Mouse (Mus musculus): ENCODE data around the gene Mboat2. TPM values are rescaled to one million over a fixed set of nuclear protein-coding genes. Genes with fewer than 3 reads are reported as not detected.
A peak's percentile ranks its signal among the peaks of the same experiment; 100 is the strongest.

Mboat2 gene
- total RNA-seq, 1 experiment from 2014 or later = 9.0 TPM

DNA sequence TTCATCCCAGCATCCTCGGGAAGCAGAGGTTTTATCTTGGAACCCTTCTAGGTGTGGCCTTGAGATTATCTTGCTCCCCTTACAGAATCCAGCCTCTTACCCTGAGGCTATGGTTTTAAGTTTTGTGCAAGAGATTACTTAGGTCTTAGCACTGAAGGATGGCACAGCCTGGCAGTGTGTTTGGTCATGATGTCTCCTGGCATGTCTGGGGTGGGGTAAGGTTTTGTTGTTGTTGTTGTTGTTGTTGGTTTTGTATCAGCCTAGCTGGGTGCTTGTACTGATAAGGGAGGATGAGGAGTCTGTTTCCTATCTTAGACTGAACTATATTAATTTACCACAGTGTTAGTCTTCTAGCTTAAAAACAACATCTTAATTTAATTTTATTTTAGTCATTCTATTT, 105.6 kb downstream of the Mboat2 start:
- ATAC-seq (replicated peaks; ENCODE audit: low read depth, poor library complexity, severe bottlenecking) = no peak

DNA sequence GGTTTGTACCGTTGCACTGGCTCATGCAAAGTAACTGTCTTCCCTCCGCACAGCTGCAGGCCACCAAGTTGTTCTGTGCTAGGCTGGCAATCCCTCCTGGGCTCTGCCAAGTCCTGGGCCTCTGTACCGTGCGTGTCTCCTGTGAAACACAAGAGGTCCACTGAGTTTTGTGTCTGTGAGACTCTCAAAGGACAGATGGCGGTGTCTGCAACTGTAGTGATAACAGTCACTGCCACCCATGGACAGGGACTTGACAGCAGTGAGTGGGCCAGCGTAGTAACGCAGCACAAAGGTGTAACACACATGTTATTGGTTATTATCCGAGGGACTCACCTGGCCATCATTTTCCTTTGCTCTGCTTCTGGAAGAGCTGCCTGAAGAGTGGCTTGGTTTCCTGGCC, 108.7 kb downstream of the Mboat2 start:
- ATAC-seq (replicated peaks; ENCODE audit: low read depth, poor library complexity, severe bottlenecking) = no peak

DNA sequence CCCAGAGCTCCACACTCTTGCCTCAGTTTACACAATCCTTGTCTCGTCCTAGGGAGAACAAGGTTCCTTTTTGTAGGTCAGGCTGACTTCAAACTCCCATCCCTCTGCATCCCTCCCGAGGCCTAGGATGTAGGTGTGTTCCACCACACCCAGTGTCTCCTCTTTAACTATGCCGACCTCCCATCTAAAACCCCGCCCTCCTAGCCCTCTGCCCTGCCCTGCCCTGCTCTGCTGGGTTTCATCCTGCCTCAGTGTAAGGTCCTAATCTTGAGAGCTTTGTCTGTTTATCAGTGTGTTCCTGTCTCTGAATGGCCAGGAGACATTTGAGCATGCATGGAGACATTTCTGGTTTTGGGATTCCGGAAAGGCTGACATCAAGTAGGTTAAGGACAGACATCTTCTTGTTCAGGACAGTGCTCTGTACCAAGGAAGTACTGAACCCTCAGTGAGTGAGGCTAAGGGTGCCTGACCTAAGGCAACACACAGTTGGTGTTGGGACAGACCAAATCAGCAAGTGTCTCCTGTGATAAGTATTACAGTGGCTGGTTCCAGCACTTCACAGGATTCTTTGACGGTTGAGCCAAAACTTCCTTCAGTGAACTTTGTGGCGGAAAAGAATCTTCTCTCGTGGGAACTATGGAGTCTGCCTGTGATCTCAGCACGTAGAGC, 112.1 kb downstream of the Mboat2 start:
- peak; percentile 50 for ATAC-seq (replicated peaks; ENCODE audit: low read depth, poor library complexity, severe bottlenecking)

DNA sequence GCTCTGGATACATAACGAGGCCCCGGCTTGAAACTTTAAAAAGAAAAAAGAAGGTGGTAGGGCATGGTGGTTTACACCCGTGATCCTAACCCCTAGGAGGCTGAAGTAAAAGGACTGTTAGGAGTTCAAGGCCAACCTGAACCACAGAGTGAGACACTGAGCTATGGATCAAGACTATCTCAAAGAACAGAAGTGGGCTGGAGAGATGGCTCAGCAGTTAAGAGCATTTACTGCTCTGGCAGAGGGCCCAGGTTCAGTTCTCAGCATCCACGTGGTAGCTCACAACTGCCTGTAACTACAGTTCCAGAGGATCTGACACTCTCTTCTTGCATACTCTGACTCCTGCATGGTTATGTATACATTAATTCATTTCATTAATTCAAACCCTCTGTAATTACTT, 112.7 kb downstream of the Mboat2 start:
- peak; percentile 43; the same call in 1 of the 2 replicates for ATAC-seq (replicated peaks; ENCODE audit: low read depth, poor library complexity, severe bottlenecking)

DNA sequence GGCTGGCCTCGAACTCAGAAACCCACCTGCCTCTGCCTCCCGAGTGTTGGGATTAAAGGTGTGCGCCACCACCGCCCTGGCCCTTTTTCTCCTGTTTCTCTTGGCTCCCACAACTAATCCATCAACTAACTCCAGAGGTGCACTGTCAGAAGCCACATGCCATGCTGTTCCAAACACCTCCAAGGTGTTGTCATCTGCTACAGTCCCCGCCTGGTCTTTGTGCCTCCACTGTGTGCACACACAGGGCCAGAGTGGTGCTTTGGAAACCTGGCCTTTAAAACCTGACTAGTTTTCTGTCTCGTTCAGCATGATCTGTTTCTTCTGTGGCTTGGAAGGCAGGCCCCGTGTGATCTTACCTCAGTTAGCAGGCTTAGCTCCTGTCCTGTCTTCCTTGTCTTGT, 113.9 kb downstream of the Mboat2 start:
- ATAC-seq (replicated peaks; ENCODE audit: low read depth, poor library complexity, severe bottlenecking) = no peak

DNA sequence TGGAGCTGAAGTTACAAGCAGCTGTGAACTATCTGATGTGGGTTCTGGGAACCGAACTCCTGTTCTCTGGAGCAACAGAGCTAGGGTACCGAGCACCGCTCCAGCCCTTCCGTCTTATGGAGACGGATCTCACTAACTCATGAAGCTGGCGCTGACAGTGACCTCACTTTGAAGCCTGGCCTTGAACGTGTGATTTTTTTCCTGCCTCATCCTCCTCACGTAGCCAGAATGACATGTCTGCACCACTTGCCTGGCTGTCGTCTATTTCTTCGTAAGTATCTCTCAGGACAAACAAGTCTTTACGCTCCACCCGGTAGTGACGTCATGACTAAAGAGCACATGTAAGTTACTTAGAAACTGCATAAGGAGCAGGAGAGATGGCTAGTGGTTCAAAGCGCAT, 116.4 kb downstream of the Mboat2 start:
- no peak for ATAC-seq (replicated peaks; ENCODE audit: low read depth, poor library complexity, severe bottlenecking)

DNA sequence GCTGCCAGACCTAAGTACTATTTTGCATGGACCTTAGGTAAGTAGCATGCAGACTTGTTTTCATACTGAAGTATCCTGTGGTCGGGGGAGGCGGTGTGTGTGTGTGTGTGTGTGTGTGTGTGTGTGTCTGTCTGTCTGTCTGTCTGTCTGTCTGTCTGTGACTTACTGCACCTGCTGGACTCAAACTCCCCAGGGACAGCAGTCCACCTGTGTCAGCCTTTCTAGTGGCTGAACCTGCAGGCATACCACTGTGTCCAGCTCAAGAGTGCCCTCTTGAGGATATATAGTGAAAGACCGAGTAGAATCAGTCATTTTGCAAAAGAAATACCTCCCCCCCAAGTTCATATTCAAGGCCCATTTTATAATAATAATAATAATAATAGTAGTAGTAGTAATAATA, 117.7 kb downstream of the Mboat2 start:
- peak; percentile 63 for ATAC-seq (replicated peaks; ENCODE audit: low read depth, poor library complexity, severe bottlenecking)

DNA sequence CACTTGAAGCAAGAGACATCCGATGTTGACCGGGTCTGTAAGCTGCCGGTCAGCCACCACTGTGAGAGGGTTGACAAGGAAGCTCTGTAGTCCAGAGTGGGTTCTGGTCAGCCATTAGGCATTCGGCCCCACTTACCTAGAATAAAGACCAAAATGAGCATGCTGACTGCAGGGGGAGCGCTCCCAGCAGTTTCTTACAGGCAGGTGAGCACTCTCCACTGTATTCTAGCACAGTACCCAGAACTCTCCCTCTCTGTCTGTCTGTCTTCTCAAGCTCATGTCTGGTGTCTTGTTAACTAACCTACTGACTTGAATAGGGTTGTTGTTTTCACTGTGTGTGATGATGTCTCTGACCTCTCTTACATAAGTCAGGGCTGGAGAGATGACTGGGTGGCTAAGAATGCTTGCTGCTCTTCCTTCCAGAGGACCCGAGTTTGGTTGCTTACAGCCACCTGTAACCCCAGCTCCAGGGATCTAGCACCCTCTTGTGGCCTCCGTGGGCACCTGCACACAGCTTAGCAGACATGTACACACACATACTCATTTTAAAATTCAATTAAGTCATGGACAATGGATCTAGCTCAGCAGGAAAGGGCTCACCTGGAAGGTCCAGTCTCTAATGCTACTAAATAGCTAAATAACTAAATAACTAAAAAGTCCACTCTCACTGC, 119.8 kb downstream of the Mboat2 start:
- ATAC-seq (replicated peaks; ENCODE audit: low read depth, poor library complexity, severe bottlenecking) = peak; percentile 33; the same call in 1 of the 2 replicates

DNA sequence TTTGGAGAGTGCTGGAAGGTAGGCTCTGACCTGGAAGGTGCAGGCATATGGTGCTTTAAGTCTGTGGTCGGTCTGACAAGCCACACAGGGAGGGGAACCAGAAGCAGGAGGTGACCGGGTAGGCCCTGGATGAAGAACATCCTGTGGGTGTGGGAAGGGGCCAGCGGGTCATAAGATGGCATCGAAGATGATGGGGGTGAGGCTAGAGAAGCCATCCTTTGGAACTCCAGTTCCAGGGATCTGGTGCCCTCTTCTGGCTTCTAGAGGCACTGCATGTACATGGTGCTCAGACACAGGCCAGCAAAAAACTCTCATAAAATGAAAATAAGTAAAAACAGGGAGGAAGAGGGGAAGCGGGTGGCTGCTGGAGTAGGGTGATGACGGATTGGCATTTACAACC, 121.5 kb downstream of the Mboat2 start:
- peak; percentile 90 for ATAC-seq (replicated peaks; ENCODE audit: low read depth, poor library complexity, severe bottlenecking)

DNA sequence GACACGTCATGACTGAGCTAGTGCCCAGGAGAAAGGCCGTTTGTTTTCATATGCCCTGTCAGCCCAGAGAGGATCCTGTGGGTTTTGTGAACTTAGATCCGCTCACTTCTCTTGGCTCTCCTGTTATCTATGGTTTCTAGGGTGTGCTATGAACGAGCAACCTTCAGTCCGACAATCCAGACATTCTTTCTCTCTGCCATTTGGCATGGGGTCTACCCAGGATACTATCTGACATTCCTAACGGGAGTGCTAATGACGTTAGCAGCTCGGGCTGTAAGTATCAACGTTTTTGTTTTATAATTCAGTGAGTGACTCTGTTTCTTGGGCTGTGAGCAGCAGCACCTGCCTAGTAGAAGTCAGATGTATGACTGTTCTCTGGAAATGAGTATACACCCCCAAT, 124.5 kb downstream of the Mboat2 start:
- ATAC-seq (replicated peaks; ENCODE audit: low read depth, poor library complexity, severe bottlenecking) = no peak

DNA sequence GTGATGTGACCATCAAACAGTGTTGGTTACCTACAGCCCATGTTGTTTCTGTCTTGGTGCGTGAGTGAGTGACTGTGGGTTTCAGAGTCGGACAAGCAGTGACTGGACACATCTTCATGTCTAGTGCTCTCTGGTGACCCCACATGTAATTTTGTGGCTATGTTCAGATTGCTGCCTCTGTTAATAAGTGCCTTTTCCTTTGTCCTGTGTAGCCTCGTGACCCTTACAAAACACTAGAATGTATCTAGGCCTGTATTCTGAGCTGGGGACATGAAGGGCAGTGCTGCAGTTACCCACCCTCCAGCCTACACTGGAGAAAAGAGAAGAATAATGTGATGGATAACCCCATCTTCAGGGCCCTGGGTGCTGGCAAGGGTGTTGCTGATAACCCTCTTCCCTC, 127.8 kb downstream of the Mboat2 start:
- no peak for ATAC-seq (replicated peaks; ENCODE audit: low read depth, poor library complexity, severe bottlenecking)

DNA sequence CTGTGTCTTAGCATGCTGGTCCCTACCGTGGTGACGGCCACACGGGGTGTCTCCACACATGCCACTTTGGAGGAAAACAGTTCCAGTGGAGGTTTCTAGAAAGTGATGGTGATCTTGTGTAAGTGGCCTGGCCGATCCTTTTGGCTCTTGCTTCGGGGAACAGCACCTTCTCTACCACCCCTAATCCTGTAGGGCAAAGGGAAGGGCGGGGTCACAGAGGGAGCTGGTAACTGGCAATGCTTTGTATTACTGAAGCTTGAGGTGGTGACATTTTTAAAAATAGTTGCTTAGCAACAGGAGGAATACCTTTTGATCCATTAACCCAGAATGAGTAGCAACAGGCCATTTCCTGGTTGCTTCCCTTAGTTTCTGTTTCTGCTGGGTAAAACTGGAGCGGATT, 131.1 kb downstream of the Mboat2 start:
- no peak for ATAC-seq (replicated peaks; ENCODE audit: low read depth, poor library complexity, severe bottlenecking)

DNA sequence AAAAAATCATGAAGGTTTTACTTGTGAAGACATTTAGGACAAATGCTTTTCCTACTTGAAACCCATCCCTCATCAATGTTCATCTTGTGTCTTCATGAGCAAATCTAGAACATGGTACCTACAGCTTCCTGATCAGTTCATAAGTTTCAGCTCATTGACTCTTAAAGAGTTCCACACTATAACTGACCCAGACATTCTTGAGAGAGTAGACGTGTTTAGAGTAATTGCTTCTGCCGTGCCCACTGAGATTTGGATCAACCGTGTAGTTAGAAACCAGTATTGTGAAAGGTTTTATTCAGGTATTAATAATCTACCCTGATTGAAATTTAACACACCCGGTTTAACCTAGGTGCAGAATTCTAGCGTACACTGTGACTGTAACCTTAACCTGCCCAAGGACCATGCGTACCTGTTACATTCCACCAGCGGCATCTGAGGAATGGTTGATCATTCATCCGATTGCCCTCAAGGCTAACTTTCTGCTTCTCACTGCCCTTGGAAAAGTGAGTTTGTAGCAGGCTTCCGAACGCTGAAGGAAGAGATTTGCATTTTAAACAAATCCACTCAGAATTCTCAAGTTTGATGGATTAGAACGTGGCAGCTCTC, 131.8 kb downstream of the Mboat2 start:
- no peak for ATAC-seq (replicated peaks; ENCODE audit: low read depth, poor library complexity, severe bottlenecking)

DNA sequence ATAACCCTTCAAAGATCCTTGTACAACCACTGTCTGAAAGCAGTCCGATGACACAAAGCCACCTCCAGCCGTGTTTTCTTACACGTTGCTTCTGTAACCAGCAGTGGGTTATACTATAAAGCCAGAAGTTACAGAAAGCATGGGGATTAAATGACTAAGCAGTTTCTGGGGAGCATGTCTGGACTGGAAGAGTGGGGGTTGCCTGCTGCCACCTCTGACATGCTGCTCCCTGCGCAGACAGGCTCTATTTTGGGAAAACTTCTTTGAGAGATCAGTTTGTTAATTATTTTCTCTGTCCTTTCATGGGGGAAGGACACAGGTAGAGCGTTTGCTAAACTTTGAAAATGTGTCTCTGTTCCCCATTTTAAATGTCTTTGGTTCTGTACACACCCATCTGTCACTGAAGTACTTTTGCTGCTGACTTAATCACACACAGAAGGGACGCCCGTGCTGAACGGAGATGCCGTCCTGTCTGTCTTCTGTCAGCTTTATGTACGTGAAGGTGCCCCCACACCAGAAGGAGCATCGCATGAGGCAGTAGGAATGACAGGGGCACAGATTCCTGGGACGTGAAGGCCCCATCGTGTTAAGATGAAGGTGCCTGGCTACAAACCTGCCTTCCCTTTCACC, 132.8 kb downstream of the Mboat2 start:
- ATAC-seq (replicated peaks; ENCODE audit: low read depth, poor library complexity, severe bottlenecking) = peak; percentile 93

DNA sequence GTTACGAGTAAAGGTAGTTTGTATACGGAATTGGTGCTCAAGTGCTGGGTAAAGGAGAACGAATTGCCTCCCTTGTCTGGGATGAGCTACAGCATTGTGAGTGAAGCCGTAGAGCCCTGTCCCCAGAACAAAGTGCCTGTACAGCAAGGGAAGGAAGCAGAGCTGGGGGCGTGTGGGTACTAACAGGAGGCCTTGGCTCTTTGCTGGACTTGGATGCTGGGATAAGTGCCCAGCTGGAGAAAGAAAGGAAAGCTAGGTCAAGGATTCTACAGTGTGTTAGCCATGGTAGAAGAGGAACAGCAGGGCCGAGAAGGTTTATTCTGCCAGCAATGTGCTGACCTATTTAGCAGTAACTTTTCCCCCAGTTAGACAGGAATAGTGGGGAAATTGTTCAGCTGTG, 134.7 kb downstream of the Mboat2 start:
- ATAC-seq (replicated peaks; ENCODE audit: low read depth, poor library complexity, severe bottlenecking) = no peak

DNA sequence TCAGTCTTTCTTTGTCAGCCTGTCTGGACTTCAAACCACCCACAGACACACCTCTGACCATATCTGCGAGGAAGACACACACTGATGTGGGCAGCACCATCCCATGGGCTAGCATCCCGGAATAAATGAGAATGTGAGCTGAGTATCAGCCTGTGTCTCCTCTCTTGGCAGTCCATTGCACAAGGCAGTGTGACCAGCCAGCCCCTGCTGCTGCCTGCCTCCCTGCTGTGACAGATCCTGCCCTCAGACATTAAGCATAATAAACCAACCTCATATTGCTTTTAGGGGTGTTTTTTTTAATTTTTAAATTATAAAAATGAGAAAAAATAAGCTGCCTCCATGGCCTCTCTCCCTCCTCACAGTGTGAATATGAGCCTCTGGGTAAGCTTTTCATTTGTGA, 135.4 kb downstream of the Mboat2 start:
- ATAC-seq (replicated peaks; ENCODE audit: low read depth, poor library complexity, severe bottlenecking) = no peak

DNA sequence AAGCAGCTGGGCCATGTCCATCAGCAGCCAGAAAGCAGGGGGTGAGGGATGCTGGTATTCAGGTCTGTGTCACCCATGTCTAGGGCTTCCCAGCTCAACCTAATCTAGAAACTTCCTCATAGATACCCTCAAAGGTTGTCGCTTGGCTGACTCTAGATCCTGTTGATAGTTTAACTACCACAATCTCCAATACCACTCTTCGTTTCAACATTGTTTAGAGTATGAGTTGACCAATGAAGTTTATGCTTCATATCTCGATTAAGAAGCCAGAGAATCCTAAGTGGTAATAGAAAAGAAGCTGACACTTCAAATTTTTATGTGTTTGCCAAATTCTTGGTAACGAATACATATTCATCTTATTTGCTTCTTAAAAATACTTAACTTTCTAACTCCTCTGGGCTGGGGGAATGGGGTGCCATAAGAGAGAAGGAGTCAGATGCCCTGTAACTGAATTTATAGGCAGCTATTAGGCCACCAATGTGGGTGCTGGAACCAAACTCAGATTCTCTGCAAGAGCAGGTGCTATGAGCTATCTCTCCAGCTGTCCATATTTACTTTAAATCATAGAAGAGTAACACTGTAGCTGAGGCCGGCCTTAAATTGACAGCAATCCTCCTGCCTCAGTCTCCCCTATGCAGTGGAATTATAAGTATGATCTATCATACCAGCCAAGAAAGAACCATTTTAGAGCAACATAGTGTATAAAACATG, 141.0 kb downstream of the Mboat2 start:
- ATAC-seq (replicated peaks; ENCODE audit: low read depth, poor library complexity, severe bottlenecking) = no peak

DNA sequence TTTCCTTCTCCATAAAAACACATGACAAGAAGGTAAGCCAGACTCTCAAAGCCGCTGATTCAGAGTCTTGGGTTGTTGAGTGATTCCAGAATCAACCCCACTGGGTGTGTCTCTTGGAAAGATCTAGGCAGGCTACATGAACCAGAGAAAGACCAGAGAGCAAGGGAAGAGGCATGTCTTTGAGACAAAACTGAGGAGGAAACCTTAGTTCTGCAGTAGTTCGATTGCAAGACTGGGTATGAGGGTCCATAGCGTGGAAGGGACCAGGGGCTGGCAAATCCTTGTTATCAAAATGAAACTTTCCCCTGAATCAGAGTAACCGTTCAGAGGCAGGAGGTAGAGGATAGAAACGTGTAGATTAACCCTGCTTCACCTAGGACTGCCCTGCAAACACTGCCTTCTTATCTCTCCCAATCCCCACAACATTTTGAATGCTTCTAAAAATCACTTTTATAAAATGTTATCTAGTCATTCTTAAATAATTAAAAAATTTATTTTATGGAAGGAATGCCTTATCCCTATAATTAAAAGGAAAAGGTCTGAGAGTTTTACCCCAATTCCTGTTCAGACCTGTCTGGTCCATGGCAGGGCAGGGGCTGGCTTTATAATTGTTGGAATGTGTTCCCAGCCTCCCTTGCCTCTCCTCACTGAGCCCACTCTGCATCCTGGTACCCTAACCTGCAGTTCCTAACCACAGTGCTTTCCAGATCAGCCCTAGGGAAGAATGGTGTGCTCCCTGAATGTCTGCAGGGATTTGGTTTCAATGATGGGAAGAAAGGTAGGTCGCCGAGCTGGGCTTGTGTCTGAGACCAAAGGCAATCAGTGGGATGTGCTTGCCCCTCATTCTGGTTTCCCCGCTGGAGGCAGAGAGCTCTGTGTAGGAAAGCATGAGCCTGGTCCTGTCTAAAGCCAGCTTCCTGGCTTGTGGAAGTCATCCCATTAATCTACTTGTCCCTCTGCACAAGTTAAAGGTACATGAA, 142.0 kb downstream of the Mboat2 start:
- no peak for ATAC-seq (replicated peaks; ENCODE audit: low read depth, poor library complexity, severe bottlenecking)

DNA sequence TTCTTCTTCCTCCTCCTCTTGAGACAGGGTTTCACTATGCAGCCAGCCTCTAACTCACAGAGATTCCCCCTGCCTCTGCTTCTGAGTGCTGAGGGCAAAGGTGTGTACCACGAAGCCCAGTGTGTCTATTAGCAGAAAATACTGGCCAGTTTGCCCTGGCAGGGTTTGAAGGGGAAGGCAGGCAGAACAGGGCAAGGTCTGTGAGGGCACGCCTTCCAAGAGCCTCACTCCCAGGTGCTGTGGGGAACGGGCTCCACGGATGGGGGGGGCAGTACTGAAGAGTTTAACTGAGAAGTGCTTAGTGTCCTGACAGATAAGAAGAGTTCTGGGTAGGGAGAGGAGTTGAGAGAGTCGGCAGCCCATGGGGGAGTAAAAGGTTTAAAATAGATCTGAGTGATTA, 142.9 kb downstream of the Mboat2 start:
- ATAC-seq (replicated peaks; ENCODE audit: low read depth, poor library complexity, severe bottlenecking) = peak; percentile 28; the same call in 1 of the 2 replicates
